In the genomic region with DNA sequence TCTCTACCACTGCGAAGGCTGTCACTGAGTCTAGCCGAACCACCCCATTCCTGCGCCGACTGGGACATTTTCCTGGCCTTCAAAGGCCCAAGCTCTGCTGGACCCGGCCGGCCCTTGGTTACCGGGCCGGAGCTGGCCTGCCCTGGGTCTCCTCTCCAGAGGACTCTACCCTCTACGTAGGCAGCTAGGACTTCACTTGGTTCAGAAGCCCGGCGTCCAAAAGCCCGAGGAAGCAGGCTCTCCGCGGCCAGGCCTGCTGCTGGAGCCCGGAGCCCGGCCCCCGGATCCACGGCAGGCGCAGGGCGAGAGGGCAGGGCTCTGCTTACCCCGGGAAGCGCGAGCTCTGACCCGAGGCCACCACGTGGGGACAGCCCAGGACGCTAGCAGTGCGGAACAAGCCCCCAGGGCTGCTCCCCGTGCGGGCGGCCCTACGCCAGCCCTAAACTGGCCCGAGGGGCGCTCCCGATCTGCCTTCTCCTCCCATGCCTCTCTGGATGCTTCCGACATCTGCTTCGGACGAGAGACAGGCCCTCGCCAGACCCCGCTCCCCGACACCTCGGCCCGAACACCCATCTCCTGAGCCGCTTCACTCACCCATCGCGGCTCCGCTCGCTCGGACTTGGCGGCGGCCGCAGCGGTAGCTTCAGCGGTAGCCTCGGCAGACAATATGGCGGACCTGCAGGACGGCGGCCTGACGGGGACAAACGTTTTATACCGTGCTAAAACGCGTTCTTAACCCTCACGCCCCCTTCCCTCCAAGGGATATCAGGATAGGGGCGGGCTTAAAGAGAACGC, we compare ENCODE assay signal across 8 mouse cellular contexts. TPM values are rescaled to one million over a fixed set of nuclear protein-coding genes. Genes with fewer than 3 reads are reported as not detected.
DNase-seq lines count a peak whose midpoint lies in the region; ATAC-seq and TF ChIP-seq lines count a peak whose summit lies in the region.

Gene Kpna6, minus strand, starts transcription at position 685 of the 795 bp plus-strand sequence.

- H3K9ac ChIP-seq in embryonic facial prominence, embryonic 13.5 days = peak within 1 kb of the TSS; percentile 99
- H3K9ac ChIP-seq in heart, adult 2 months (ENCODE audit: low read depth, low read length) = peak within 1 kb of the TSS; percentile 91
- peak within 1 kb of the TSS; percentile 96 for H3K9ac ChIP-seq in limb, embryonic 13.5 days
- H3K9ac ChIP-seq in midbrain, embryonic 16.5 days (ENCODE audit: low read depth, low read length) = peak within 1 kb of the TSS; percentile 93

- DNase-seq in 3134 (ENCODE audit: extremely low read depth, insufficient read length, low spot score) = peak; percentile 83
- DNase-seq in adrenal gland, postnatal 36 days = peak; percentile 92 to 93
- DNase-seq in heart, adult 2 months = peak; percentile 93 to 96
- peak; percentile 88 to 92 for DNase-seq in kidney, adult 8-10 months
- peak; percentile 85 to 89 for DNase-seq in spleen, postnatal 10 days (ENCODE audit: low spot score in 2 of 2)

- TF ChIP-seq EP300 in heart, adult 2 months (IDR thresholded peaks at IDR 0.05; ENCODE audit: insufficient read depth, low read depth, low read length) = peak; percentile 78; the same call in 1 of the 2 replicates

- peak within 1 kb of the TSS; percentile 100 for H3K4me3 ChIP-seq in embryonic facial prominence, embryonic 13.5 days
- peak within 1 kb of the TSS; percentile 85 for H3K4me3 ChIP-seq in heart, adult 2 months
- H3K4me3 ChIP-seq in limb, embryonic 13.5 days = peak within 1 kb of the TSS; percentile 95
- H3K4me3 ChIP-seq in midbrain, embryonic 16.5 days (ENCODE audit: low read depth, low read length) = peak within 1 kb of the TSS; percentile 85

- no peak for TF ChIP-seq CTCF in heart, adult 2 months (IDR thresholded peaks at IDR 0.05)

- H3K27me3 ChIP-seq in embryonic facial prominence, embryonic 13.5 days = no peaks in the 10 kb centered on the region
- H3K27me3 ChIP-seq in heart, adult 2 months (ENCODE audit: control insufficient read depth, insufficient read depth, low read length) = no peaks in the 10 kb centered on the region
- H3K27me3 ChIP-seq in limb, embryonic 13.5 days = no peaks in the 10 kb centered on the region
- H3K27me3 ChIP-seq in midbrain, embryonic 16.5 days (ENCODE audit: control insufficient read depth, insufficient read depth, low read depth, low read length) = no peaks in the 10 kb centered on the region

- under 1% methylated on average over 65 of the region's 65 CpGs for WGBS in embryonic facial prominence, embryonic 13.5 days
- WGBS in heart, adult 2 months = under 1% methylated on average over 65 of the region's 65 CpGs
- WGBS in limb, embryonic 13.5 days = under 1% methylated on average over 64 of the region's 65 CpGs
- WGBS in midbrain, embryonic 16.5 days = under 1% methylated on average over 65 of the region's 65 CpGs

- H3K9me3 ChIP-seq in embryonic facial prominence, embryonic 13.5 days = no peaks in the 10 kb centered on the region
- H3K9me3 ChIP-seq in limb, embryonic 13.5 days = no peaks in the 10 kb centered on the region
- H3K9me3 ChIP-seq in midbrain, embryonic 16.5 days (replicated peaks; ENCODE audit: control insufficient read depth, low read length, poor library complexity, severe bottlenecking) = no peaks in the 10 kb centered on the region

- ATAC-seq in embryonic facial prominence, embryonic 13.5 days (ENCODE audit: insufficient number of reproducible peaks, insufficient read depth, low FRiP score, low TSS enrichment, low read depth) = peak; percentile 82
- ATAC-seq in limb, embryonic 13.5 days (ENCODE audit: low FRiP score, low read depth) = peak; percentile 92
- peak; percentile 87 for ATAC-seq in midbrain, embryonic 16.5 days

- H3K27ac ChIP-seq in embryonic facial prominence, embryonic 13.5 days = peak within 1 kb of the TSS; percentile 96
- peak within 1 kb of the TSS; percentile 89 for H3K27ac ChIP-seq in heart, adult 2 months
- peak within 1 kb of the TSS; percentile 95 for H3K27ac ChIP-seq in limb, embryonic 13.5 days
- H3K27ac ChIP-seq in midbrain, embryonic 16.5 days (ENCODE audit: low read length) = peak within 1 kb of the TSS; percentile 90

- intact Hi-C loops in heart, adult 2 months (cut with DNase I) = loop anchor here (1.0 to 2.0 kb wide), 2 partner anchors 24 to 71 kb away; partner anchors contain the start of genes Khdrbs1 and Tmem39b

- peaks cover 12% of the 10 kb centered on the region for H3K4me1 ChIP-seq in embryonic facial prominence, embryonic 13.5 days
- H3K4me1 ChIP-seq in heart, adult 2 months (ENCODE audit: control insufficient read depth, insufficient read depth, low read length) = peaks cover 3% of the 10 kb centered on the region; the same call in 1 of the 2 replicates
- H3K4me1 ChIP-seq in limb, embryonic 13.5 days = peaks cover 16% of the 10 kb centered on the region
- H3K4me1 ChIP-seq in midbrain, embryonic 16.5 days (ENCODE audit: control insufficient read depth, insufficient read depth, low read length) = peaks cover 16% of the 10 kb centered on the region; the same call in 1 of the 2 replicates

- peak within 1 kb of the TSS; percentile 68 for H3K4me2 ChIP-seq in embryonic facial prominence, embryonic 13.5 days
- H3K4me2 ChIP-seq in limb, embryonic 13.5 days (replicated peaks) = peak within 1 kb of the TSS; percentile 84
- peak within 1 kb of the TSS; percentile 73 for H3K4me2 ChIP-seq in midbrain, embryonic 16.5 days (ENCODE audit: low read length)

- peak; percentile 36; the same call in 1 of the 2 replicates for TF ChIP-seq POLR2A in heart, adult 2 months (IDR thresholded peaks at IDR 0.05; ENCODE audit: insufficient read depth, low read depth, low read length)

- H3K36me3 ChIP-seq in embryonic facial prominence, embryonic 13.5 days = peaks cover 28% of the 10 kb centered on the region
- H3K36me3 ChIP-seq in heart, adult 2 months (ENCODE audit: control insufficient read depth, insufficient read depth, low read length) = peaks cover 5% of the 10 kb centered on the region; the same call in 1 of the 2 replicates
- peaks cover 23% of the 10 kb centered on the region for H3K36me3 ChIP-seq in limb, embryonic 13.5 days
- H3K36me3 ChIP-seq in midbrain, embryonic 16.5 days (ENCODE audit: control insufficient read depth, insufficient read depth, low read length) = peaks cover 12% of the 10 kb centered on the region

- no peaks in the 10 kb centered on the region for H3K79me2 ChIP-seq in heart, adult 2 months (replicated peaks; ENCODE audit: control insufficient read depth, insufficient read depth, low read length)

RNA-seq across cellular contexts. Expression of gene Kpna6, which starts in this region (rescaled TPM):
- total RNA-seq in adrenal gland, postnatal 36 days (2021) = 10 to 100 TPM; 88.8 to 97.9 TPM
- polyA plus RNA-seq in embryonic facial prominence, embryonic 13.5 days (2015; fragmentation: Nextera tagmentation; extraction: Ambion mirVana) = 16.1 and 19.1 TPM in 2 replicates
- 10 to 100 TPM; 69.6 to 79.2 TPM for total RNA-seq in heart, adult 2 months (2021)
- 28.2 and 57.9 TPM in 2 replicates for polyA plus RNA-seq in heart, adult 2 months (2012; rRNA removed)
- 15.0 and 17.4 TPM in 2 replicates for polyA plus RNA-seq in limb, embryonic 13.5 days (2015; fragmentation: Nextera tagmentation; extraction: Ambion mirVana)
- polyA plus RNA-seq in midbrain, embryonic 16.5 days (2015; fragmentation: Nextera tagmentation; extraction: Ambion mirVana) = 18.6 and 19.3 TPM in 2 replicates

Comparison
In these comparisons a context has a peak if more than half of its experiments do, and no peak if none do; other contexts are left out.
1. Peak in every context shown above with its lines: DNase-seq, ATAC-seq, H3K4me3 ChIP-seq and H3K27ac ChIP-seq.